Mouse (Mus musculus) embryo, embryonic 11 days (tissue): ENCODE data around the gene Olfr1393.
A peak's percentile ranks its signal among the peaks of the same experiment; 100 is the strongest.

ENCODE experiments used
- DNase-seq: peaks from one replicate; pipeline ENCODE4 v3.0.0-alpha.2; 2015

Gene Olfr1393

DNA sequence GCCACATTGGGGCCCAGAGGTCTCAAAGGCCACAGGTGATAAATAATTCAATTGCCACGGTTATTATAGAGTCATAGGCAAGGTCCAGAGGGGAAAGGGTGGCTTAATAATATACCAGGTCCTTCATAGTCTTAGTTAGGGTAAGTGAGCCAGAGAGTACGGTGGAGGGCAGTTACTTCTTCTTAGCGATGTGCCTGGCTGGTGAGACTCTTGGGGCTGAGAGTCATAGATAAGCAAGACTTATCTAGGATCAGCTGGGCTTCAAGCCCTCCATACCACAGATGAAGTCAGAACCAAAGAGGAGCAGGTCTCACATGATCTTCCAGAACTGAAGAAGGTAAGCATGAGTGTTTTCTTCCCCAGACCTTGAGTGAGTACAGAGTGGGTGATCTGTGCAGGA lies at the start of gene Olfr1393:
TSS of gene Olfr1393 (plus strand) at position 83 of the 400 bp plus-strand sequence.
- no peak for DNase-seq

GRCm38 (mm10) chr11:49232781-49233180 lies 45.3 kb upstream of the Olfr1393 start:
- DNase-seq = no peak

GRCm38 (mm10) chr11:49235459-49236207 lies 42.5 kb upstream of the Olfr1393 start:
- no peak for DNase-seq

- no peak for DNase-seq
Measured at GRCm38 (mm10) chr11:49236891-49237290, 41.2 kb upstream of the Olfr1393 start.

- DNase-seq = no peak
Measured at GRCm38 (mm10) chr11:49237532-49237931, 40.6 kb upstream of the Olfr1393 start.

DNA sequence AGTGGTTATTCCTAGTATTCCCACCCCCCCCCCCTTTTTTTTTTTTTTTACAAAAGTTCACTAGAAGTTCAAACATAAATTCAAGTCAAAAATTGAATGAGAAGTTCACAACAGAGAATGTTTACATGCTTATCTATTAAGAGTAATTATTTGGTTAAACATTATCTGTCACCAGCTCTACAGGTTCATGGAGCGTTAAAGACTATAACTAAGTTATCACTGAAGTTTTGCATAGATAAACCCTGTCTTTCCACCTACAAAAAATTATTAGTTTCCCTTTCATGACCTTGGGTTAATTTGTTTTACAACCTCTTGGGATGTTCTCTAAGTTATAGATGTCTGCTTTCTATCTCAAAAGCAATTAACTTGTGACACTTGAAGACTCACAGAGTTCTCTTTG lies 37.8 kb upstream of the Olfr1393 start:
- no peak for DNase-seq

- DNase-seq = no peak
Measured at GRCm38 (mm10) chr11:49240874-49241273, 37.2 kb upstream of the Olfr1393 start.

DNA sequence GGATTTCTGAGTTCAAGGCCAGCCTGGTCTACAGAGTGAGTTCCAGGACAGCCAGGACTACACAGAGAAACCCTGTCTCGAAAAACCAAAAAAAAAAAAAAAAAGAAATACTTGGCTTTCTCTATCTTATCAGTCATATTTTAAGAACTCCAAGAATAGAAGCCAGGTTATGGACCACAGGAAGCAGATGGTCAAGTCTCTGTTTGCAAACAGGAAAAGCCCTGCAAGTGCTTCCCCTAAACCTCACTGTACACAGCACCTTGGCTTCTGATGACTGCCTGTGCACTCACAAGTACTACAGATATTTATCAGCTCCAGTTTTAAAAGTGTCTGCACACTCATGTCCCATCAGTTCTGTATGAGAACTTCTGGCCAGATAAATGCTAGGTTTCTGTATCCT lies 36.6 kb upstream of the Olfr1393 start:
- no peak for DNase-seq

DNA sequence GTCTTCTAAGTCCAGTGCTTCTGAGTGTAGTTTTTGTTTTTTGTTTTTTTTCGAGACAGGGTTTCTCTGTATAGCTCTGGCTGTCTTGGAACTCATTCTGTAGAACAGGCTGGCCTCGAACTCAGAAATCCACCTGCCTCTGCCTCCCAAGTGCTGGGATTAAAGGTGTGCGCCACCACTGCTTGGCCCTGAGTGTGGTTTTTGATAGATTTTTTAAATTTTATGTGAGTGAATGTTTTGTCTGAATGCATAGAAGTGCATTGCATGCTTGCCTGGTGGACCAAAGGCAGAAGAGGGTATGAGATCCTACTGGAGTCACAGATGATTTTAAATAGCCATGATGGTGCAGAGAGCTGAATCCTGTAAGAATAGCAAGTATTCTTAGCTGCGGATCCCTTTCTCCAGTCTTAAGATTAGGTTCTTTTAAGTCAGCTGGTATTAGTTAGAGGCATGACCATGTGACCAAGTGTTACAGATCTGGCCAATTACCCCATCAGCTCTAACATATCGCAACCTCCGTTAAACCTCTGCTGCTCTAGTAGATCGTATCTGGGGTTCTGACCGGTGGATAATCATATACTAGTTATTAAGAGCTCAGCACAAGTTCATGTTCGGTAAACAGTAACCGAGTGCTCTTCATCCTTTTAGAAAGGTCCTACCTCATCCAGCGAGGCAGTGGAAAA lies 35.0 kb upstream of the Olfr1393 start:
- peak; percentile 54 for DNase-seq

GRCm38 (mm10) chr11:49243727-49244594 lies 34.1 kb upstream of the Olfr1393 start, which contains the start of gene Mgat1:
TSS of gene Mgat1 (plus strand) at chr11:49244191.
- DNase-seq = peak; percentile 98

- DNase-seq = no peak
Measured at GRCm38 (mm10) chr11:49244595-49244930, 33.5 kb upstream of the Olfr1393 start.

GRCm38 (mm10) chr11:49245176-49245575 lies 32.9 kb upstream of the Olfr1393 start:
- peak; percentile 32 for DNase-seq

GRCm38 (mm10) chr11:49245634-49246415 lies 32.3 kb upstream of the Olfr1393 start:
- DNase-seq = no peak

GRCm38 (mm10) chr11:49246523-49246922 lies 31.6 kb upstream of the Olfr1393 start:
- DNase-seq = no peak

DNA sequence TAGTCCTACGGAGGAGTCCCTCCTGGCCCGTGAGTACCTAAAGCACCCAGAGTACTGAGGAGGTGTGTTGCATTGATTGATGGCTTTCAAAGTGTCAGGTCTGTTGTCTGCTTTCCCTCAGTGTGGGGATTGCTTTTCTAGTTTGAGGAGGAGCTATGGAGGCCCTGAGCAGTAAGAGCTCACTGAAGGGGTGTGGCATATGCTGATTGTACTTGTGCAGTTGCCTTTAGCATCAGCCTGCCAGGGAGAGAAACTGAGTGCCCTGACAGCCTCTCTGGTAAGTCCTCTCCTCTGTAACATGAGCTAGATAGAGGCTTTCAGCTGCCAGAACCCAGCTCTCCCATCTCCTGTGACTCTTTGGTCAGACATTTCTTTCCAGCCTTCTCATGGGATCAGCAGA lies 30.8 kb upstream of the Olfr1393 start:
- DNase-seq = no peak

- DNase-seq = no peak
Measured at GRCm38 (mm10) chr11:49248226-49248973, 29.7 kb upstream of the Olfr1393 start.

DNA sequence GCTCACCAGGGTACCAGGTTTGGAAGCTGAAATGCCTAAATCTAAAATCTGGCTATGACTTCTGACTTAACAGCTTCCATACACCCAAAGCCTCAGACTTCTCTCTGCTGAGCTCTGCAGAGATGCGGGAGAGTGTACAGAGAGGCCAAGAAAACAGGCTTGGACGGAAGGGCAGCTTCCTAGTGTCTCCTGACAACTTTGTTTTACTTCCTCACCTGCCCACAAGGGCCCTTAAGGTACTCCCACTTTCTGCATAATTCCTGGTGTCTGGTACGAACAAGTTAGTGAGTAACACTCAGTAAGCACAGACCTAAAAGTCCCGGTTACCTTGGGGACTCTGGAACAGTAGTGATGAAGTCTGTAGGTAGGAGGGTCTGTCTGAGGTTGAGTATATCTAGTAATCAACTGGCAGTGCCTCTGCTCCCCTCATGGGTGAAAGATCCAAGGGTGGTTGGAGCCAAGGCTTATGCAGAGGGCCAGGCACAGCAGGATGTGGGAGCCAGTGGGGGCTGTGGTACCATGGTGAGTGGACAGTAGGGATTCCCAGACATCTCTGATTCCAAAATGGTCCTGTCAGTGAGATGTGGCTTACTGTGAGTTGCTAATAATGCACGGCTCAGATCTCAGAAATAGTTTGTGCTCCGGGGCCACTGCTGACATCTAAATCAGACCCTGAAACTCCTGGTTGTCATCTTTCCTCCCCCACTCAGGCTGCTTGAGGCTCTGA lies 29.0 kb upstream of the Olfr1393 start:
- no peak for DNase-seq

DNA sequence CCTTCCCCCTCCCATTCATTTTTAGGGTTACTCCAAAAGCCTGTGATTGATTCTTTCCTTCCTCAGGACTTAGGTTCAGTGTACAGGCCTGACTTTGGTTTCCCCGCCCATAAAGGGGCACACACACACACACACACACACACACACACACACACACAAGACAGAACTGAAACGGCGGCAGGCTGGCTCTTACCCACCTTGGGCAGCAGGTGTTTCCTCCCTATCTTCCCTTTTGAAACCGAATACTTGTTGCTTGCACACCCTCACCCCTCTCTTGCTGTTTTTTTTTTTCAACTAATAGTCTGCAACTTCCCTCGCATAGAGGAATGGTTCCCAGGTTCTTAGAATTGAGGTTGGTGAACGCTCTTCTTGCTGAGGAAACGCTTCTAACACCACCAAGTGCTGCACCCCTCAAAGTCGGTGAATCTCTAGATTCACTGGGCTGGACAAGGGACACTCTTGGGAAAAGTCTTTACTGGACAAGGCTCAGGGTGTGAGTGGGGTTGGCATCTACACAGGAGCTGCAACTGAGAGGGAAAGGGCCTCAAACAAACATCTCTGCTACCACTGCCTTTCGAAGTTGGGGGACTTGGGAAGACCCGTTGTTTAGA lies 28.2 kb upstream of the Olfr1393 start:
- DNase-seq = peak; percentile 8

- peak; percentile 90 for DNase-seq
Measured at GRCm38 (mm10) chr11:49250422-49251379, 27.4 kb upstream of the Olfr1393 start.

DNA sequence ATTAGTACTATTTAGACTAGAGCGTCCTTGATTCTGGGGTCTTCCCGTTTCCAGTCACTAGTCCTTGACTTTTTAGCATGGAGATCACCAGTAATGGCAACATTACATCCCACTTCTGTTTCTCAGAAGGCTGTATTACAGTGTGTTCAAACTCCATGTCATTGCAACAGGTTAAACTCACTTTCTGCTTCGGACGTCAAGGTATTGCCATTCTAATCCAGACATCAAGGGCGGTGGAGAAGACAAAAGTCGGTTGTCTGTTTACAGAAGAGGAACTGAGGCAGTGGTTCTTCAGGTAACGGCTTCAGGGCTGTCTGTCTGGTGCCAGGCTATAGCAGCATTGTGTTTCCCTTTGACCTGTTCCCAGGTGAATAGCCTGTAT lies 26.7 kb upstream of the Olfr1393 start:
- DNase-seq = no peak
